In genomic region chr1:192840655-192841054, GRCm38 (mm10) we compare ENCODE assay signal across 21 mouse cellular contexts. TPM values are rescaled to one million over a fixed set of nuclear protein-coding genes. Genes with fewer than 3 reads are reported as not detected.
DNase-seq lines count a peak whose midpoint lies in the region; ATAC-seq and TF ChIP-seq lines count a peak whose summit lies in the region.
"Had no signal": no experiment of that assay in that cellular context is flagged by ENCODE, and none has a peak within 500 bp of the region (broad histone marks: within the 10 kb centered on the region; RNA-seq: fewer than 3 reads in every experiment).

No protein-coding gene starts in this region.

- intact Hi-C loops in gastrocnemius, postnatal 14 days (cut with DNase I; ENCODE audit: low total_unique reads) = no loop called here

- no peak overlapping the region for H3ac ChIP-seq in C2C12 (ENCODE audit: control insufficient read depth, insufficient read length, low read depth)

- no peak overlapping the region for H3K27ac ChIP-seq in kidney, embryonic 15.5 days
- no peak overlapping the region for H3K27ac ChIP-seq in kidney, embryonic 14.5 days (ENCODE audit: low read depth, low read length)
- 0 out of 2 replicates have a peak overlapping the region, but pooled peaks have one; percentile 26 for H3K27ac ChIP-seq in stomach, embryonic 16.5 days (ENCODE audit: low read length)
- no peak overlapping the region for H3K27ac ChIP-seq in heart, embryonic 12.5 days (ENCODE audit: poor library complexity, severe bottlenecking)
- H3K27ac ChIP-seq: embryonic facial prominence, embryonic 12.5 days; forebrain, embryonic 15.5 days; heart, embryonic 10.5 days; heart, embryonic 15.5 days; hindbrain, embryonic 13.5 days; hindbrain, postnatal 0 days had no signal

- H3K4me3 ChIP-seq in kidney, embryonic 15.5 days (replicated peaks) = no peak overlapping the region
- no peak overlapping the region for H3K4me3 ChIP-seq in kidney, embryonic 14.5 days (ENCODE audit: low read length)
- H3K4me3 ChIP-seq in C2C12 (ENCODE audit: insufficient read depth, poor library complexity, severe bottlenecking) = no peak overlapping the region
- H3K4me3 ChIP-seq in stomach, embryonic 16.5 days (replicated peaks; ENCODE audit: low read length) = no peak overlapping the region
- H3K4me3 ChIP-seq in heart, embryonic 12.5 days = no peak overlapping the region
- H3K4me3 ChIP-seq: embryonic facial prominence, embryonic 12.5 days; forebrain, embryonic 15.5 days; heart, embryonic 10.5 days; heart, embryonic 15.5 days; hindbrain, embryonic 13.5 days had no signal

- 89% methylated on average over 2 of the region's 2 CpGs for WGBS in kidney, embryonic 15.5 days
- WGBS in kidney, embryonic 14.5 days = 84% methylated on average over 2 of the region's 2 CpGs
- WGBS in stomach, embryonic 16.5 days = 75% methylated on average over 2 of the region's 2 CpGs
- WGBS in heart, embryonic 12.5 days = 70% methylated on average over 2 of the region's 2 CpGs

- peaks cover 2% of the 10 kb centered on the region for H3K4me1 ChIP-seq in kidney, embryonic 15.5 days
- no peaks in the 10 kb centered on the region for H3K4me1 ChIP-seq in kidney, embryonic 14.5 days (ENCODE audit: control insufficient read depth, insufficient read depth, low read length)
- no peaks in the 10 kb centered on the region for H3K4me1 ChIP-seq in stomach, embryonic 16.5 days (ENCODE audit: control insufficient read depth, insufficient read depth, low read length)
- no peaks in the 10 kb centered on the region for H3K4me1 ChIP-seq in heart, embryonic 12.5 days (replicated peaks)
- H3K4me1 ChIP-seq: heart, embryonic 10.5 days; heart, embryonic 15.5 days had no signal

- no peak overlapping the region for H3K9ac ChIP-seq in kidney, embryonic 15.5 days
- no peak overlapping the region for H3K9ac ChIP-seq in kidney, embryonic 14.5 days (ENCODE audit: low read depth, low read length)
- H3K9ac ChIP-seq in stomach, embryonic 16.5 days (ENCODE audit: low read length) = no peak overlapping the region
- H3K9ac ChIP-seq in heart, embryonic 12.5 days = no peak overlapping the region
- H3K9ac ChIP-seq: embryonic facial prominence, embryonic 12.5 days; forebrain, embryonic 15.5 days; heart, embryonic 15.5 days; hindbrain, embryonic 13.5 days had no signal

- no peaks in the 10 kb centered on the region for H3K9me3 ChIP-seq in kidney, embryonic 15.5 days (replicated peaks)
- H3K9me3 ChIP-seq in kidney, embryonic 14.5 days (ENCODE audit: control insufficient read depth, low read length) = no peaks in the 10 kb centered on the region
- H3K9me3 ChIP-seq in stomach, embryonic 16.5 days (replicated peaks; ENCODE audit: control insufficient read depth, low read length) = no peaks in the 10 kb centered on the region
- no peaks in the 10 kb centered on the region for H3K9me3 ChIP-seq in heart, embryonic 12.5 days (replicated peaks)
- H3K9me3 ChIP-seq: embryonic facial prominence, embryonic 12.5 days; forebrain, embryonic 15.5 days; heart, embryonic 10.5 days; heart, embryonic 15.5 days; hindbrain, embryonic 13.5 days had no signal

- no peaks in the 10 kb centered on the region for H3K79me2 ChIP-seq in C2C12 (ENCODE audit: control insufficient read depth, insufficient read depth)

- peaks cover 13% of the 10 kb centered on the region; the same call in 1 of the 2 replicates for H3K27me3 ChIP-seq in kidney, embryonic 15.5 days
- H3K27me3 ChIP-seq in kidney, embryonic 14.5 days (ENCODE audit: control insufficient read depth, insufficient read depth, low read length) = peaks cover 4% of the 10 kb centered on the region; the same call in 1 of the 2 replicates
- no peaks in the 10 kb centered on the region for H3K27me3 ChIP-seq in C2C12 (ENCODE audit: control insufficient read depth, insufficient read depth, insufficient read length)
- no peaks in the 10 kb centered on the region for H3K27me3 ChIP-seq in stomach, embryonic 16.5 days (ENCODE audit: control insufficient read depth, insufficient read depth, low read length)
- peaks cover 24% of the 10 kb centered on the region for H3K27me3 ChIP-seq in heart, embryonic 12.5 days (replicated peaks)
- H3K27me3 ChIP-seq: embryonic facial prominence, embryonic 12.5 days; forebrain, embryonic 15.5 days had no signal

- peaks cover 10% of the 10 kb centered on the region for H3K36me3 ChIP-seq in kidney, embryonic 15.5 days
- peaks cover 3% of the 10 kb centered on the region; the same call in 1 of the 2 replicates for H3K36me3 ChIP-seq in kidney, embryonic 14.5 days (ENCODE audit: control insufficient read depth, insufficient read depth, low read length)
- peaks cover 9% of the 10 kb centered on the region for H3K36me3 ChIP-seq in C2C12 (ENCODE audit: control insufficient read depth, insufficient read depth)
- H3K36me3 ChIP-seq in stomach, embryonic 16.5 days (ENCODE audit: control insufficient read depth, insufficient read depth, low read length) = no peaks in the 10 kb centered on the region
- peaks cover 7% of the 10 kb centered on the region; the same call in 1 of the 2 replicates for H3K36me3 ChIP-seq in heart, embryonic 12.5 days
- H3K36me3 ChIP-seq: G1E; heart, embryonic 15.5 days had no signal

- no peak overlapping the region for H3K4me2 ChIP-seq in kidney, embryonic 15.5 days
- no peak overlapping the region for H3K4me2 ChIP-seq in kidney, embryonic 14.5 days (replicated peaks; ENCODE audit: low read depth, low read length)
- H3K4me2 ChIP-seq in stomach, embryonic 16.5 days (ENCODE audit: low read depth, low read length) = no peak overlapping the region
- no peak overlapping the region for H3K4me2 ChIP-seq in heart, embryonic 12.5 days
- H3K4me2 ChIP-seq: embryonic facial prominence, embryonic 12.5 days; forebrain, embryonic 15.5 days; heart, embryonic 15.5 days; hindbrain, embryonic 13.5 days had no signal

- DNase-seq in gastrocnemius, postnatal 14 days = peak; percentile 25
- DNase-seq: adrenal gland, postnatal 10 days; cerebellum, adult 11 months; cerebellum, adult 8-10 months; cerebellum, postnatal 25 days; heart, adult 11 months; heart, postnatal 14 days had no signal

- 0 out of 2 replicates have a peak, but pooled peaks have one; percentile 17 for ATAC-seq in kidney, embryonic 15.5 days (replicated peaks; ENCODE audit: low FRiP score)
- no peak for ATAC-seq in kidney, embryonic 14.5 days (ENCODE audit: low FRiP score, low TSS enrichment)
- ATAC-seq in stomach, embryonic 16.5 days (ENCODE audit: insufficient read depth, low FRiP score) = no peak
- ATAC-seq in heart, embryonic 12.5 days (ENCODE audit: insufficient number of reproducible peaks, low FRiP score) = no peak
- ATAC-seq: CD4-positive, CD25-positive, alpha-beta regulatory T cell, adult 4 months; forebrain, embryonic 15.5 days; hindbrain, postnatal 0 days had no signal

- no peaks in the 10 kb centered on the region for H3K79me3 ChIP-seq in C2C12 (ENCODE audit: low read depth)

- TF ChIP-seq CTCF in C2C12 (IDR thresholded peaks at IDR 0.05; ENCODE audit: control insufficient read depth, insufficient read depth, insufficient read length) = no peak

TF ChIP-seq in C2C12, 6 proteins besides CTCF, POLR2A, EP300 and RAD21:
- peak; percentile 66 for TF ChIP-seq MYOD1 (IDR thresholded peaks at IDR 0.05; ENCODE audit: control insufficient read depth, insufficient read length, low read depth)
- TF ChIP-seq CEBPB (IDR thresholded peaks at IDR 0.05; ENCODE audit: low read depth) = no peak
- TF ChIP-seq MAX (IDR thresholded peaks at IDR 0.05) = no peak

RNA-seq across cellular contexts. Expression of gene Sertad4, which starts 14.9 kb away (rescaled TPM):
- 22.9 TPM in 2 replicates for polyA plus RNA-seq in kidney, embryonic 15.5 days (2015; fragmentation: Nextera tagmentation; extraction: Ambion mirVana)
- polyA plus RNA-seq in kidney, embryonic 14.5 days (2014; fragmentation: Nextera tagmentation; extraction: Ambion mirVana) = 15.7 and 23.9 TPM in 2 replicates
- 18.9 TPM for polyA plus RNA-seq in C2C12 (2012; fragmentation: generic; extraction: Trizol)
- 1 to 10 TPM; 4.0 to 7.7 TPM for total RNA-seq in gastrocnemius, postnatal 14 days (2021)
- 5.0 and 5.7 TPM in 2 replicates for polyA plus RNA-seq in stomach, embryonic 16.5 days (2015; fragmentation: Nextera tagmentation; extraction: Ambion mirVana)
- polyA plus RNA-seq in heart, embryonic 12.5 days (2016; fragmentation: Nextera tagmentation; extraction: Ambion mirVana) = 18.1 and 18.8 TPM in 2 replicates
- total RNA-seq: hematopoietic stem cell, adult 5-6 weeks had no signal
- polyA plus RNA-seq: CD4-positive, CD25-positive, alpha-beta regulatory T cell, adult 4 months; G1E had no signal
